Comparison of ENCODE assay signal across 8 mouse cellular contexts in the genomic region with DNA sequence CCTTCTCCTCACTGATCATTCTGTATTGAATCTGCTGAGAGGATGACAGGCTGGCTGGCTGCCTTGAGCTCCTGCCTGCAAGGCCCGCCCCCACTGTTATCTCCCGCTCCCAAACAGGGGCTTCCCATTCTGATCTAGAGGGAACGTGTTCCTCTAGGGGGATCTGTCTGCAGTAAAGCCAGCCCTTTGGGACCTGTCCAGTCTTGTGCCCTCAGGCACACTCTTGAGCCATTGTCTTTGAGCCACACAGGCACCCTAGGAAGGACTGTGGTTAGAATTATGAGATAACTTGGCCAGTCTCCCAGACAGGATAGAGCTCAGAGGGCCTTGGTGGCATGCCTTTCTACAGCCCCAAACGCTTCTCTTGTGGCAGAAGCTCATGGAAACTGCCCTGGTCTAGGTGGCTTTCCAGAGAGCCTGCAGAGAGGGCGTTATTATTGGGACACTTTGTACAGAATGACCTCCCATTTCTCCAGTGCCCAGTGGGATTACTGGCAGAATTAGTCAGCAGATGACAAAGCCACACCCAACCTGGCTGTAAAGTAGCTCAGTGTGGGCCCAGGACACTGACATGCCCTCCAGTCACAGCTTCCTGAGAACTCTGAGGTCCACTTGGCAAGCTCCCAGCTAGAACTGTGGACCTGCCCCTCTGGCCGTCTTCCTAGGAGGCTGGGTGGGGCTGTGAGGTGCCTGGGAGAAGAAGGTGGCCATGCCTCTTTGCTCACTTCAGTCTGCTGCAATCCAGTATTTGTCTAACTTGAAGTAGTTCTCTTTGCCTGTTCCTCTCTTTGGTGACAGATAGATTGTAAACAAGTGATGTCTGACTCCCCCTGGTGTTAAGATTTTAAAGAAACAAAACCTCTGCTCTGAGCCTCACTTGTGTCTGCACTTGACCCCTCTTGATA. TPM values are rescaled to one million over a fixed set of nuclear protein-coding genes. Genes with fewer than 3 reads are reported as not detected.
DNase-seq lines count a peak whose midpoint lies in the region; ATAC-seq lines count a peak whose summit lies in the region.

No protein-coding gene starts in this region.

- 0 out of 2 replicates have a peak, but pooled peaks have one; percentile 23 for ATAC-seq in monocyte, adult 5-6 weeks (replicated peaks; ENCODE audit: insufficient number of reproducible peaks, low FRiP score, low TSS enrichment, poor library complexity, severe bottlenecking)

- peak; percentile 52 to 59 for DNase-seq in right cerebral cortex, postnatal 10 days (ENCODE audit: low spot score in 2 of 2)
- DNase-seq in right cerebral cortex, adult 18-20 months = no peak
- peak; percentile 86 for DNase-seq in adrenal gland, postnatal 10 days
- peak; percentile 25 for DNase-seq in fat pad, adult 2 months (ENCODE audit: extremely low read depth, low read depth, low spot score)
- peak; percentile 74 to 79 for DNase-seq in heart, postnatal 14 days
- peak; percentile 32 for DNase-seq in layer of hippocampus, adult 9-11 months
- peak; percentile 73 to 88 for DNase-seq in urinary bladder, postnatal 36 days (ENCODE audit: low spot score in 2 of 2)

- intact Hi-C loops in heart, postnatal 14 days (cut with DNase I) = loop anchor here (2.0 kb wide), 1 partner anchor 35 kb away; no protein-coding TSS in a partner anchor

RNA-seq across cellular contexts. Expression of a gene that starts 57.9 kb away (rescaled TPM):
- 10 to 100 TPM; 68.6 to 74.4 TPM for total RNA-seq in adrenal gland, postnatal 10 days (2021)
- total RNA-seq in heart, postnatal 14 days (2021) = 10 to 100 TPM; 36.1 to 37.5 TPM
- 90.5 to 117 TPM (median 105 TPM) in 3 replicates for total RNA-seq in monocyte, adult 5-6 weeks (2017)

RNA-seq across cellular contexts. Expression of a gene that starts 58.8 kb away (rescaled TPM):
- total RNA-seq in adrenal gland, postnatal 10 days (2021) = 10 to 100 TPM; 58.7 to 63.3 TPM
- total RNA-seq in heart, postnatal 14 days (2021) = 10 to 100 TPM; 34.6 to 43.8 TPM
- 25.2 to 56.4 TPM (median 39.1 TPM) in 3 replicates for total RNA-seq in monocyte, adult 5-6 weeks (2017)
